Mouse (Mus musculus) MN1 (cell line): ENCODE measurements around the gene Ccdc62.

Experiments used
- DNase-seq: peaks from one replicate; pipeline ENCODE4 v3.0.0-alpha.2; 2016; ENCODE audit warnings: low spot score

The Ccdc62 gene

DNA sequence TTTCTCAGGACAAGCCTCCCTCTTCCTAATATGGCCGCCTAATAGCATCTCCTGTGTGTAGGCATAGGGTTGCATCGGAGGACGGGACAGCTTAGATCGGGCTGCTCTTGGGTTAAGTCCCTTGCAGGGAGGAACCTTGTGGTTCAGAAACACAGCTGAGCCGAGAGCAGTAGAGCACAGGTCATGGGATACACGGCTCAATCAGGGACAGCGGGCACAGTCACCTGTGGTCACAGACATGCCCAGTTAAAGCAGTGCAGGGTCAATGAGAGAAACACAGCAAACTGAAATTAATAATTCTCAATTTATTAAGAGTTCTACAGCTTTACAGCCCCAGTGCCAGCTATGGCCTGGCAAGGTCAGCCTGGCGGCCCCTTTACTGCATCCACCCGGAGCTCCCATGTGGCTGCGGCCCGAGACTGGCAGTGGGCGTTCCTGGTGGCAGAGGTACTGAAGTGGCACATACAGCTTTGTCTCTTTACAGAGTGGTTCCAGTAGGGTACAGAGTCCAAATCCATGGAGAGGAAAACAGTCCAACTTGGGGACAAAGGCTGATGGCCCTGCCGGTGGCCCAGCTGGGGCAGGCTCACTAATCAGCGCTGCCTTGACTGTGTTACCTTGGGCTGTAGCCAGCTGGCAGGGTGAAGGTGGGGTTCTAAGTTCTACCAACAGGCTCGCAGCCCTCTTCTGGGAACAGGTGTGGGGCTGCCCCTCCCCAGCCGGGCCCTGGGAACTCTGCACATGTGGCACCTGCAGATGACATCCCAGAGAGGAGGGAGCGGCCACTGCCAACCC, 74.1 kb downstream of the Ccdc62 start:
- no peak for DNase-seq

DNA sequence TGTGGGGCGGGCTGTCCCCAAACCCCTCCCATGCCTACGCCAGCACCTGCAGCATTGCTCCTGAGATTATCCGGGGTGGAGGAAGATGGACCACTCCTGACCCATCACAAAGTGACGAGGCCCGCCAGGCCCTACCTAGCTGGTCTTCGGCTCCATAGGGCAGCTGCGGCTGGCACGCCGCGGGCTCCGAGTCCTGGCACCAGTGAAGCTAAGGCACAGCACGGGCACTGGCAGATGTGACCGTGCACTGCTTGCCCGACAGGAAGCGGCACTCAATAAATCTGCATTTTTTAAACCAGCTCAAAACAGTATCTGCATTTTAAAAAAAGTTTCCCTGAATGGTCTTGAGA, 74.6 kb downstream of the Ccdc62 start:
- DNase-seq, result no peak

DNA sequence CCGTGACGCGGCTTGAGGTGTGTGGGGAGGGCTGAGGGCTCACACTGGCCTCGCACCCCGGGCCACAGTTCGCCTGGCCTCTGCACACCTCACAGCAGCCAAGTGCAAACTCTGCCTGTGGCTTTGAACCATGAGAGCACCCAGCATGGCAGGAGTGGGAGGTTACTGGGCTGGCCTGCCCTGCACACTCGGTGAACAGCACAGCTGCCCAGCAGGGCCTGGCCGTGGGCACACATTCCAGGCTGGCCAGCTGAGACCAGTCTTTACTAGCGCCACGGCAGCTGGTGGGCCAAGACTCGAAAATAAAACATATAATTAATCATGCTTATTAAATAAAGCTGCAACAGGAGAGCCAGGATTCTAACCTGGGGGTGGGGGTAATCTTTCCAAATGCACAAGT, 75.1 kb downstream of the Ccdc62 start:
- DNase-seq, result peak; percentile 49

DNA sequence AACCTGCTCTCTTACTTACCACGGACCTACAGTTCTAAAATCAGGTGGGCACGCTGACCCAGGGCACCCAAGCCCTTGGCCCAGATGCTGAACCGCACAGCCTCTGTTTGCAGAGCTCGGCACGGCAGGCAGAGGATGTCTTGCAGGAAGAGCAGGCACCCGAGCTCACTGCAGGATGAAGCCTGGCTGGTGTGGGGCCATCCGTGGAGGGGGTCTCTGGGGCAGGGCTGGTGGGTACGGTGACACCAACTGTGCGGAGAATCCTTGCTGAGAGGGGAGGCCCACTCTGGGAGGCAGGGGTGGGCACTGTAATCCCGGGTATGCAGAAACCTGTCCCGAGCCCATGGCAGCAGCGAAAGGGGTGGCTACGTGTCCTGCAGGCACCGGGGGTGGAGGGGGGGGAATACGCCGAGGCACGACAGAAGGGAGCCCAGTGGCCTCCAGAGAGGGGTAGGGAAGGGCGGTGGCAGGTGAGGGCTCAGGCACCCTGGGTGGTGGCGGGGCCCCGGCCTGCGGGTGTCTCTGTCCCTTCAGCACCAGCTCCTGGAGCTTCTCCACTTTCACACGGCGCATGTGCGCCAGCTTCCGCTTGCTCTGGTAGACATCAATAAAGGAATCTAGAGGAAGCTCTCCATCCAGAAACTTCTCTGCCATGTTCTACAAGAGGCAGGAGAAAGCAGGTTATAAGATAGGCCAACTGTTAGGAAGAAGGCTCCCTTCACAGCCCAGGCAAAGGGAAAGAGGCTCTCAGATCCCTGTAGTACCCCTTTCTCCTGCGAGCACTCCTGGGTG, 75.8 kb downstream of the Ccdc62 start:
- no peak for DNase-seq

DNA sequence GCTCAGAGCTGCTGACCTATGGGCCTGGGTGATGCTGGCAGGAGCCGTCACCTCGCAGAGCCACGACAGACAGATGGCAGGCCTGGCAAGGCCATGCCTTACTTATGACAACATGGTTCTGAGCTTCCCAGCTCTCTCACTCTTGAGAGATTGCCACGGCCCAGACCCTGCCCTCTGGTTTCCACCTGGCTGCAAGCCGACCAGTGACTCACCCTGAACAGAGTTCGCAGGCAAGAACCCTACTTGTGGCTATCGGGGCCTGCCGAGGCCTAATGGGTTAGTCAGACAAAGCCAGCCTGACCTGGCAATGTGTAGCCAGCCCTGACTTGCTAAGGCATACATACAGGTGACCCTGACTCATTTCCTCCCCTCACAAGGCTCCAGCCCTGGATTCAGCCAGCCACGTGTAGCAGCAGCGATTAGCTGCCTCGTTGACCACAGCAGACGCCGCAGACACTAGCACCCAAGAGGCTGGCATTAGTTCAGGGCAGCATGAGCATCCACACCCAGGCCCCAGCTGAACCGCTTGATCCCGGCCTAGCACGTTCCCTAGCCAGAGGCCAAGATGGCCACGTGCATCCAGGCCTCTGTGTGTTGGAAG, 76.5 kb downstream of the Ccdc62 start:
- DNase-seq, result peak; percentile 98

DNA sequence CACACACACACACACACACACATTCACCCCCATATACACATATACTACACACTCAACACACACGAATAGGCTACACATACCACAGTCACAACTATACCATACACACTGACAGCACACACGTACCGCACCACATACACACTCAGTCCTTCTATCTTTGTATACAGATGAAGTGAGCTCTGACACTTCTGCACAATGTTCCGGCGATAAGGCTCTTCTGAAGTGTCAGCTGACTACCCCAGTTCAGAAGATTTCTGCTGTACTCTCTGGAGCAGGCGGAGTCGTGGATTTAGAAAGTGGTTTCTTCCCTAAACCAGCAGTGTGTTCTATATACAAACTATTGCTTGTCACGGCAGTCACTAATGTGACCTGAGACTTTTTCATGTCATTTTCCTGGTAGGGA, 79.6 kb downstream of the Ccdc62 start:
- no peak for DNase-seq

DNA sequence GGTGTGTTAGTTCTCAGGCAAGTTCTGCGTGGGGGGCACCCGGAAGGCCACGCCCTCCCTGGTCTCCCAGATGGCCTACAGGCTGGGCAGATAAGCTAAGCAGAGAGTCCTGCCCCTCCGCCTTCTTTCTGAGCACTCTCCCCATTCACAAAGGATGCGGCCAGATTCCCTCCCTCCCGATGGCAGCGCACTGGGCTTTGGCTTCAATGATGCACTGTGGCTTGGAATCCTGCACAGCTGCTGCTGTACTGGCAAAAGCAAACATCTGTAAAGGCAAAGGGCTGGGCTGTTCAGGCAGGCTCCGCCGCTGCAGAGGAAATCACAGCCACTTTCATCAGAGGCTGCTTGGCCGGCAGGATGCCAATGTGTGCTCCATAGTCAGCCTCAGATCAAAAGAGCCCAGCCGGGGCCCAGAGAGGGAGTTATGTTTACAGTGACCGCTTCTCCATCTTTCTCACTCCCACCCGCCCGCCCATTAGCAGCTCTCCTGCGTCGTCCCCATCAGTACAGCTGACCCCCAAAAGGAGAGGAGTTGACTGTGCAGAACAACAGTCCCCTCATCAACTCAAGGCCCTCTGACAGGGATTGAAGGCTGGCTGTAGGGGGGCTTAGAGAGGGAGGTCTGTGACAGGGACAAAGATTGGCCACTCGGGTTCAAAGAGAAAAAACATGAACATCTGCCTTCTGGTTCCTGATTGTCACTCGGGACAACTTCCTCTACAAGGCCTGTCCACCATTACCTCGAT, 80.6 kb downstream of the Ccdc62 start:
- DNase-seq, result no peak

DNA sequence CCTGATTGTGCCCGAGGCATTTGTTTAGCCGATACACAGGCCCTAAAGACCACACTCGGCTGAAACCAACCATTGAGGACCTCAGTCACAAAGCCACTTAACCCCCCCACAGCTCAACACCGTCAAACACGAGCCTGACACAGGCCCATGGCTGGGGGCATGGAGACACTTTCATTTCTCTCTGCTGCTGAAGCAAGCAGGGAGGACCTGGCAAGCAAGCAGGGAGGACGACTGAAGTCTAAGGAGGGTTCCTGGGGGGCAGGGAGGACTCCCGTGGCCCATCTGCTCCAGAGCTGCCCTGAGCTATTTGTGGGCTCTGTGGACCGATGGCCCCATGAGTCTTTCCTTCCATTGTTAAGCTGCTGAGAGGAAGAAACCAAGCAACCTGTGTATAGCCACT, 81.4 kb downstream of the Ccdc62 start:
- no peak for DNase-seq

DNA sequence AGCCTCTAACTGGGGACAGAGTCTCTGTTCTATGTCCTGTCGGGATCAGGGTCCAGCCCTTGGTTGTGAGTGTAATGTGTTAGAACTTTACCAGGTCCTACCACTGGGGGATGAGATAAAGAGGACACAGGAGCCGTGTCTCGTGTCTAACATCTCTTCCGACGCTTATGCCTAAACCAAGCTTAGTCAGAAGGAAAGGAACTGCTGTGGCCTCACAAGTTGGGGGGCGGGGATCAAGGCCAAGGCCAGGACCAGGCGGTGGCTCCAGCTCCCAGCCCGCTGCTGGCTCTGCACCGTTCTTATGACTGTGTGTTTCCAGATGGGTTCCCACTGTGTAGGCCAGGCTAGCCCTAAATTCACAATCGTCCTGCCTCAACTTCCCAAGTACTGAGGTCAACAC, 82.4 kb downstream of the Ccdc62 start:
- no peak for DNase-seq

DNA sequence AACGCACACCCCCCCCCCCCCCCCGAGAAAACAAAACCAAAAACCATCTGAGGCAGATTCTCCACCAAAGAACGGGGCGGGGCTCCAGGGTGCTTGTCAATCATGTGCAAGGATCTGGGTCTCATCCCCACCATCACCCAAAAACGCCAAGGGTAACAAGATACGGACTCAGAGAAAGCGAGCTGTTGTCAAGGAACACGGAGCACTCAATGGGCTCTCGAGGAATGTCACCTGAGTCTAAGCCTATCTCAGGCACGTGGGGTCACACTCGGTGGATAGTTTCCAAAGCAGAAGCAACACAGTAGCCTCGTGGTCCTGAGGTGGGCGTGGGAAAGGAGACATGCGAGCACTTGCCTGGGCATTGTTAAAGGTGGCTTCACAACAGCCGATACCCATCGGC, 83.3 kb downstream of the Ccdc62 start:
- no peak for DNase-seq

DNA sequence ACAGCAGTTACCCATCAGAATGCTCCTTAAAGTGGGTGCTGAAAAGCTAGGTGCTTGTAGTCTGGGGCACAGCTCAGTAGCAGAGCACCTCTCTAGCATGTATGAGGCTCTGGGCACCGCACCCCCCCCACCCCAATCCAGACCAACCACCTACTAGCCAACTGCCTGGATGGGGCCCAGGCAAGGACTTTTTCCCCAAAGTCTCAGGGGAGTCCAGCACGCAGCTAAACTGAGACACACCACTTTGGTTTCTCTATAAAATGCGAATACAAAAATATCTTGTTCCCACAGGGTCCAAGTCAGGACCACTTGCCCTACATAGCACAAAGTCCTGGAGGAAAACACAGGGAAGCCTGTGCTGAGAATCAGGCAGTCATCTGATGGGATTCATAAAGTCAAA, 83.7 kb downstream of the Ccdc62 start:
- no peak for DNase-seq

DNA sequence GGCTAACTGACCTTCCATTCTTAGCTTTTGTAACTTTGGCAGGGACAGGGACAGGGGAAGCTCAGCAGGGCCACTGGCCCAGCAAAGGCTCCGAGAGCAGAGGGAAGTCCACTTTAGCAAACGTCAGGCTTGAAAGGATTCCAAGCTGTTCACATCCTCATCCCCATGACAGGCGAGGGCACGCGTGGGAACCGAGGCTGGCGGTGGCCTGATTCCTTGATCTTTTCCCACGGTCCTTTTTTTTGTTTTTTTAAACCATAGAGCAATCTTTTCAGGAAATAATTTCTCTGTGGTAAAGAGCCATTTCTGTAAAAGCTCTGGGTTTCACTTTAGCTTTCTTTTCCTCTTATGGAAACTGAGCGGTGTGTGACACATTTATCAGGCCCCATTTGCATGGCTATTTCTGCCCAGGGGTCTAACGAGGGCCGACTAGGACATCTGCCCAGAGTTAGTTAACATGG, 84.3 kb downstream of the Ccdc62 start:
- DNase-seq, result no peak

DNA sequence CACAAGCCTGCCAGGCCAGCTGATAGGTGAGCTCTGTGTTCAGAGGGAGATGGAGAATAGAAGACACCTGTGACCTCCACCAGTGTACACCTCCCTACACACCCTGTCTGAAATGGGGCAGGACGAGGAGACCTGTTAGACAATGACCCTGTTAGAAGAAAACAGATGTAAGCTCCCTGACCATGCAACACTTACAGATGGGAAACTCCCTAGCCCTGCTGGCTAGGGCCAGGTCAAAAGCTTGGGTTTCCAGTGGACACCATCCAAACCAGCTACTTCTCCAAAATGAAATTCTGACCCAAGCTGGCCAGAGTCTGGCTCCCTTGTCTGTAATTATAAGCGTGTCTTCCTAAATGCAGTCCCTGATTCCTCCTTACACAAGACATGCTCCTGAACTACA, 85.2 kb downstream of the Ccdc62 start:
- no peak for DNase-seq

DNA sequence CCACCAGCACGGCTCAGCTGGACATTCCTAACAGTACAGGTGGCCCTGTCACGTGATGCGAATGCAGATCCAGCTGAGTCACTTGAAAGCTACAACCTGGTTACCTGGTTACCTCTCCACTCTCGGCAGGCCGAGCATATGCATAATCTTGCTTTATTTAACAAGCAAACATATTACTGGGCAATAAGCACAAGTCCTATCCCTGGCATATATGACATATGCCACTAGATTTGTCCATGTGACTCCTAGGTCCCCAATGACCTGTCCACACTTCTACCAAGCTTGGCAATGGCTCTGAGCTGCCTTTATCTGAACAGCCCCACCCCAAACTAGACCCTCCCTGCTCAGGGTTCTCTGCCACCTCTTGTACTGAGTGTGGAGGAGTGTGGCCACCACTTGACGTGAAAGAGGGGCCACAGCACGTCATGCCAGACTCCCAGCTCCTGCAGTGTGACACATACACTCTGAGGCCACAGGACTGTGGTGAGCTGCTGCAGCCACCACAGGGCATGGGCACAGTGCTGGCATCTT, 85.9 kb downstream of the Ccdc62 start:
- DNase-seq, result no peak

DNA sequence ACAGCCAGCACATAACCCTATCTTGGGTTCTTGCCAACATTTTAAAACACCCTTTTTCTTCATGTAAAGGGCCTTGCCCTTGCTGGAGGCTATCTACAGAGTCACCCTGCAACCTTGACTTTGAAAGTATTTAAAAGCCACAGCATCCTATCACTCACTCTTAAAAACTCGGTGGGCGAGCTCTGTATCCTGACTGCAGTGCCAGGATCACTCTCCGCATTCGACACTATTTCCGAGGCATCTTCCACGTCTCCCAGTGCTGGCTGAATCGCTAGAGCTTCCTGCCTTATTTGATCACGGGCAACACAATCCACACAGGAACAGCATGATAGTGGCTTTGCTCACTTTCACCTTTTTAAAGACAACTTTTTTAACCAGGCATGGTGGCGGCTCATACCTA, 87.5 kb downstream of the Ccdc62 start:
- no peak for DNase-seq

DNA sequence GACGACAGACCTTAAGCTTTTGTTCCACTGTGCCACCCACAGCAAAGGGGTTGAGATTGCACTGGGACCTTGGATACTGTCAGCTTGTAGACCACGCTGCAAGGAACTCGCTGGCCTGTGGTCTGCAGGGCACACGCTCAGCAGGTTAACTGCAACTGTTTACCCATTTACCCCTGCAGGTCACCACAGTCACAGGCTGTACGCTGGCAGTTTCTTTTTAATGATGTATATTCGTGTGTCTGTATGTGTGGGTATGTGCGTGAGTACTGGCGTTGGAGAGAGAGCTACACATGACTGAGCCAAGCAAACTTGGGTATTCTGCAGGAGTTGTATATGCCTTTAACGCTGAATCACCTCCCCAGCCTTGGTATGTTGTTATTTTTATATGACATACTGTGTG, 88.2 kb downstream of the Ccdc62 start:
- DNase-seq, result no peak
